Mouse (Mus musculus) hindbrain, postnatal 0 days (tissue): ENCODE results near the gene Setd2. TPM values are rescaled to one million over a fixed set of nuclear protein-coding genes. Genes with fewer than 3 reads are reported as not detected.

Experiments
- ATAC-seq: fragments of 200-750 bp; cut with Nextera tagmentation; 2 replicates; pipeline ENCODE4 v1.8.0; 2017; ENCODE audit warnings: mild to moderate bottlenecking, moderate TSS enrichment, moderate library complexity
- DNase-seq: peaks from one replicate; pipeline ENCODE4 v3.0.0-alpha.2; 2015; ENCODE audit warnings: low spot score
- H3K27ac ChIP-seq: fragments of 300-500 bp; sonication (generic); 2 replicates; pipeline ENCODE4 v1.5.1; 2014; ENCODE audit warnings: mild to moderate bottlenecking
- H3K27me3 ChIP-seq: fragments of 300-500 bp; sonication (generic); 2 replicates; pipeline ENCODE4 v1.6.1; 2014; ENCODE audit warnings: low read length, mixed read lengths; ENCODE audit not compliant: insufficient read depth
- H3K36me3 ChIP-seq: fragments of 300-500 bp; sonication (generic); 2 replicates; pipeline ENCODE4 v1.6.1; 2014; ENCODE audit warnings: low read length, mixed read lengths; ENCODE audit not compliant: insufficient read depth
- H3K4me1 ChIP-seq: fragments of 300-500 bp; sonication (generic); 2 replicates; pipeline ENCODE4 v1.6.1; 2014; ENCODE audit warnings: antibody characterized with exemption, low read length, mixed read lengths; ENCODE audit not compliant: insufficient read depth
- H3K4me2 ChIP-seq: fragments of 300-500 bp; sonication (generic); 2 replicates; pipeline ENCODE4 v1.6.1; 2014; ENCODE audit warnings: low read depth, mild to moderate bottlenecking, low read length, moderate library complexity, mixed read lengths
- H3K4me3 ChIP-seq: fragments of 300-500 bp; sonication (generic); 2 replicates; pipeline ENCODE4 v1.5.1; 2014; ENCODE audit warnings: low read length
- H3K9ac ChIP-seq: fragments of 300-500 bp; sonication (generic); replicated peaks from 2 replicates; pipeline ENCODE4 v1.6.1; 2014; ENCODE audit warnings: mild to moderate bottlenecking, low read length, moderate library complexity, mixed read lengths
- H3K9me3 ChIP-seq: fragments of 300-500 bp; sonication (generic); 2 replicates; pipeline ENCODE4 v1.6.1; 2016; ENCODE audit warnings: low read length, mixed read lengths
- CTCF ChIP-seq: IDR thresholded peaks from 2 replicates; pipeline ENCODE4 v1.5.1; 2016; ENCODE audit warnings: antibody characterized with exemption, control low read depth, low read depth
- WGBS: fragments of 180-500 bp; shearing (Covaris S2); extraction: QIAGEN DNeasy Blood & Tissue Kit; methylation state at CpG from one replicate; pipeline ENCODE4 v1.1.7; 2014; 5-methylcytosine and 5-hydroxymethylcytosine counted together
- polyA plus RNA-seq: library from polyadenylated mRNA; unstranded; fragments of >200 nt; fragmentation: Nextera tagmentation; extraction: Ambion mirVana; gene quantifications from 2 replicates; pipeline ENCODE4 v1.2.1, GENCODE M21; 2015
- total RNA-seq: library from RNA; depleted of rRNA; stranded (reverse); fragments of >200 nt; gene quantifications from 2 replicates; pipeline ENCODE4 v1.2.3, GENCODE M21; 2014

Setd2 gene
- total and polyA plus RNA-seq, 2 experiments from 2014 or later: 24.7 to 64.9 TPM

DNA sequence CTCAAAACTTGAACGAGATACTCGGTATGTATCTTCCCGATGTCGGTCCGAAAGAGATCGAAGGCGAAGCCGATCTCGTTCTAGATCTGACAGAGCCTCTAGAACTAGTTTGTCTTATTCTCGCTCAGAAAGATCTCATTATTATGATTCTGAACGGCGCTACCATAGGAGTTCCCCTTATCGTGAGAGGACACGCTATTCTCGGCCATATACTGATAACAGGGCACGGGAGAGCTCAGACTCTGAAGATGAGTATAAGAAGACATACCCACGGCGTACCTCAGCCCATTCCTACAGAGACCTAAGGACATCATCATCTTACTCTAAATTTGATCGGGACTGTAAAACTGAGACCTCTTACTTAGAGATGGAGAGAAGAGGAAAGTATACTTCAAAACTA lies 15.9 kb downstream of the Setd2 start:
- no peak for TF ChIP-seq CTCF
- Histone ChIP-seq H3K4me1 (no peaks in the 10 kb centered on the region), H3K27me3 (no peaks in the 10 kb centered on the region), H3K9me3 (no peaks in the 10 kb centered on the region), H3K27ac (no peak overlapping the region), H3K36me3 (peaks cover 38% of the 10 kb centered on the region), H3K9ac (no peak overlapping the region), H3K4me3 (no peak overlapping the region), H3K4me2 (no peak overlapping the region)
- DNase-seq (no peak), ATAC-seq (no peak)
- WGBS: 98% methylated on average over 19 of the region's 19 CpGs

DNA sequence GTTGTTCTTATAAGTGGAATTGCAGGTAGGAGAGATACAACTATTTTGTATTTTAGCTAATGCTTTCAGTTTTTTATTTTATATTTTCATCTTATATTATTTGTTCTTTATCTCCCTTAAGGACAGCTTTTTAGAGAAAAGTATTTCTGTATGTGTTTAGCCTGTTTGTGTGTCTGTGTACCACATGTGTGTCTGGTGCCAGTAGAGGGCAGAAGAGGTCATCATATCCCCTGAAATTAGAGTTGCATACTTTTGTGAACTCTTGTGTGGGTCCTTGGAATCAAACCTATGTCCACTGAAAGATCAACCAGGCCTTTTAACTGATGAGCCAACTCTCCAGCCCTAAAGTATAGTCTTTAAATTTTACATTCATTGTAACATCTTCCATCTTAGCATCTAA lies 35.9 kb downstream of the Setd2 start:
- DNase-seq (peak; percentile 12), ATAC-seq (no peak)
- Histone ChIP-seq H3K9me3 (no peaks in the 10 kb centered on the region), H3K9ac (no peak overlapping the region), H3K4me3 (no peak overlapping the region), H3K27ac (no peak overlapping the region), H3K4me2 (no peak overlapping the region), H3K36me3 (peaks cover 37% of the 10 kb centered on the region), H3K4me1 (no peaks in the 10 kb centered on the region), H3K27me3 (no peaks in the 10 kb centered on the region)
- peak; percentile 31 for TF ChIP-seq CTCF

DNA sequence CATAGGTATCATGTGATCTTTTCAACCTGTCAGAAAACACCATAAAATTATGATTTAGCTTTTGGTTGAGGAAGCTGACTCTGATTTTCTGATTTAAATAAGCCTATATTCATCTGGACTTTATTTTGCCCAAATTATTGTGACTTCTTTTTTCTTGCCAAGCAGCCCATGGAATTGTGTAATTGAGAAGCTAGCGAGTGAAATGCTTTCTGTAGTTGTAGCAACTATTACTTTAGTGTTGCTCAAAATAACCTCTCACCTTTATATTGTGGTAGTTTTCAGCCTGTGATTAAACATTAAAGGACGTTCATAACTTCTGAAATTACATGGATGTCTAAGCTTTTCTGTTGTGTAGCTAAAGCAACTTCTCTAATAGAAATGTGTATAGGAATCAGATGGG lies 49.8 kb downstream of the Setd2 start:
- H3K4me2 ChIP-seq: no peak overlapping the region
- DNase-seq (no peak), ATAC-seq (no peak)
- no peaks in the 10 kb centered on the region for H3K36me3 ChIP-seq
- no peak overlapping the region for H3K9ac ChIP-seq
- no peaks in the 10 kb centered on the region for H3K9me3 ChIP-seq
- H3K27ac ChIP-seq: no peak overlapping the region
- 78% methylated on average over 2 of the region's 2 CpGs for WGBS
- H3K4me1 ChIP-seq: no peaks in the 10 kb centered on the region
- H3K4me3 ChIP-seq: no peak overlapping the region
- no peaks in the 10 kb centered on the region for H3K27me3 ChIP-seq
- no peak for TF ChIP-seq CTCF

DNA sequence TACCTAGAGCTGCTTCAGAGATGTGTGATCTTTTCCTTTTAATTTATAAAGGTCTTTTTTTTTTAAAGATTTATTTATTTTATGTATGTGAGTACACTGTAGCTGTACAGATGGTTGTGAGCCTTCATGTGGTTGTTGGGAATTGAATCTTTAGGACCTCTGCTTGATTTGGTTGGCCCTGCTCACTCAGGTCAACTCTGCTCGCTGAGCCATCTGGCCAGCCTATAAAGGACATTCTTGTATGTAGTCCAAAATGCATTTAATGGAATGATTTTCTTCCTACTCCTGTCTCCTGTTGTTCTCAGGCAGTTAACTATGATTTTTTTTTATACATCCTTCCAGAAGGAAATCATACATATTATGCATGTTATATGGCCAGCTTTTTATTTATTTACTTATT lies 51.1 kb downstream of the Setd2 start:
- ATAC-seq (no peak), DNase-seq (no peak)
- Histone ChIP-seq H3K9ac (no peak overlapping the region), H3K4me2 (no peak overlapping the region), H3K36me3 (no peaks in the 10 kb centered on the region), H3K9me3 (no peaks in the 10 kb centered on the region), H3K4me3 (no peak overlapping the region), H3K4me1 (no peaks in the 10 kb centered on the region), H3K27ac (no peak overlapping the region), H3K27me3 (no peaks in the 10 kb centered on the region)
- TF ChIP-seq CTCF: no peak
- 73% methylated on average over 1 of the region's 1 CpGs for WGBS

DNA sequence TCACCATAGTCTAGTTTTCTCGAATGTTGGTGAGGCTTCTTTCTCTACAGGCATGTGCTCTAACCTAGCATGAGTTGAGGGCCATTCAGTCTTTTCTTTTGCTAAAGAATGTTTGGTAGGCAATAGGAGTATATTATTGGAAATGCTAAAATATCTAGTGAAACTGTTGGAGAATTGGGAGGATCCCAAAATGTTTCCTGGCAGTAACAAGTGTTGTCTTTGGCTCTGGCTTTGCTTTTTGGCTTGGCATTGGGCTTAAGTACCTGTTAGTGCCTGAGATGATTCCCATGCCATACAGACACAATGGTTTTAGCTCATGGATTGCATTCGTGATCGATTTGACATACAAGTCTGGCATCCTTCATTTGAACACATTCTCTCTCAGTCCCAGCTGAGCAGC lies 79.1 kb downstream of the Setd2 start:
- WGBS: 81% methylated on average over 3 of the region's 3 CpGs
- Histone ChIP-seq H3K4me2 (no peak overlapping the region), H3K27ac (no peak overlapping the region), H3K36me3 (peaks cover 15% of the 10 kb centered on the region), H3K27me3 (no peaks in the 10 kb centered on the region), H3K4me1 (no peaks in the 10 kb centered on the region), H3K9ac (no peak overlapping the region), H3K9me3 (no peaks in the 10 kb centered on the region), H3K4me3 (no peak overlapping the region)
- DNase-seq (no peak), ATAC-seq (no peak)
- TF ChIP-seq CTCF: no peak

DNA sequence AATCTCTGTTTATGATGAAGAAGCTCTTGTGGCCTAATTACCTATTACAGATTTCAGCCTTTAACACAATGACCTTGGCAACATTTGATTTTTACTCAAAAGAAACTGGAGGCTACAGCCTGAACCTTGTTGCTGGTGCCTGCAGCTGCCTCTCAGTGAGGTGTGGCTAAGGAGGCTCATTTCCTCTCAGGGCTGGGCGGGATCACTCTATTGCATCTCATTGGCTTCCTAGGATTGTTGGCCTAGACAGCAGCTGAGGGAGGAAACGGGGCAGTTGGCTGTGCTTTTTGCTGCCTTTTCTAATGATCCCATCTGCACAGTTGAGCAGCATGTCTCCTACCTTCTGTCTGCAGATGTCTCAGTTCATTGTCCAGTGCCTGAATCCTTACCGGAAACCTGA lies 84.7 kb downstream of the Setd2 start:
- Histone ChIP-seq H3K36me3 (peaks cover 34% of the 10 kb centered on the region), H3K9ac (no peak overlapping the region), H3K4me1 (no peaks in the 10 kb centered on the region), H3K4me2 (no peak overlapping the region), H3K27ac (no peak overlapping the region), H3K4me3 (no peak overlapping the region), H3K27me3 (no peaks in the 10 kb centered on the region), H3K9me3 (no peaks in the 10 kb centered on the region)
- 79% methylated on average over 3 of the region's 3 CpGs for WGBS
- ATAC-seq (no peak), DNase-seq (no peak)
- no peak for TF ChIP-seq CTCF

DNA sequence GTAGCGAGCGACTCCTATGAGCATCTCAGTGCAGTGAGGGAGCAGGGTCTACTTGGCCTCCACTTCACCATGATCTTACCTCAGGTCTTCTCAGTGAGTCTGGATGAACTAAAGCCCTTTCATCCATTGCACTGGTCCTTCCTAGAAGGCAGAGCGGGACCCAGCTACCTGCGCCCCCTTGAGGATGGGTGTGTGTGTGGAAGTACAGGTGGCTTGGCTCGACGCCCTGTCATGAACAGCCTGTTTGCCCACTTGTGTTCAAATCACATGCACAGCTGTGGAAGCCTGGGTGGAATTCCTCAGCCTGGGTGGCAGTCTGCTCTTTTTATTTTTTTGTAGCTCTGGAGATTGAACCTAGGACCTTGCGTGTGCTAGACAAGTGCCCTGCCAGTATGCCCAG lies 87.8 kb downstream of the Setd2 start:
- no peak overlapping the region for H3K9ac ChIP-seq
- WGBS: 86% methylated on average over 7 of the region's 7 CpGs
- H3K36me3 ChIP-seq: peaks cover 30% of the 10 kb centered on the region
- ATAC-seq (no peak), DNase-seq (no peak)
- no peak overlapping the region for H3K4me2 ChIP-seq
- no peak overlapping the region for H3K27ac ChIP-seq
- no peak overlapping the region for H3K4me3 ChIP-seq
- no peaks in the 10 kb centered on the region for H3K9me3 ChIP-seq
- 0 out of 2 replicates have a peak, but pooled peaks cover 5% of the 10 kb centered on the region for H3K4me1 ChIP-seq
- TF ChIP-seq CTCF: peak; percentile 29; the same call in 1 of the 2 replicates
- H3K27me3 ChIP-seq: no peaks in the 10 kb centered on the region
